Mouse (Mus musculus): Measurements from ENCODE around the gene Nsrp1.
"Not testable (repeated sequence)": the region's sequence is repeated elsewhere in the genome, so short reads cannot be mapped to it uniquely, and the experiment has no call there.

DNA sequence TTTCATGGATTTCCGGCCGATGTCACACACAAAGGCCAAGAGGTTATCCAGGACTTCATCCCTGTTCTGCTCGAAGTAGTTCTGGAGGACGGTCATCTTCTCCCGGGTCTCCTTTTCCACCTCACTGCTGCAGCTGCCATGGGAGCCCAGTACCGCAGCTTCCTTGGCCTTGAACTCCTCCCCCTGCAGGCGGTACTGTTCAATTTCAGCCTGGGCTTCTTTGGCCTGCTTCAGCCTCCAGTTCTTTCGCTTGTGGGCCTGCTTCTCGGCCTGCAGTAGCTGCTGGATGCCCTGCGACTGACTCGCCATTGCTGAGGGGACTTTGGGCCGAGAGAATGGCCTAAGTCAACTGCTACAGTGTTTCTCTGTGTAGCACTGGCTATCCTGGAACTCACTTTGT is 29.6 kb upstream of the Nsrp1 start:
- TF ChIP-seq GATA1 (IDR thresholded peaks at IDR 0.05; ENCODE audit: borderline replicate concordance, low read length); FLI1 (IDR thresholded peaks at IDR 0.05; ENCODE audit: low read length): not testable (repeated sequence)
